Mouse (Mus musculus) ES-Bruce4 (cell line): ENCODE measurements at regions not wholly inside any gene's neighbourhood (a gene's known extent, or its start where the extent isn't known, plus 50 kb on each side); places are given as distances from the start of the nearest gene placed in this dataset.

Experiments
- H3K27ac ChIP-seq: 2 replicates; pipeline ENCODE4 v1.5.1; 2012; ENCODE audit warnings: low read length, inconsistent platforms; ENCODE audit not compliant: insufficient read depth
- H3K27me3 ChIP-seq: 2 replicates; pipeline ENCODE4 v1.6.1; 2012; ENCODE audit warnings: mild to moderate bottlenecking, low read length, inconsistent platforms; ENCODE audit not compliant: control insufficient read depth, poor library complexity, insufficient read depth, severe bottlenecking
- H3K36me3 ChIP-seq: 2 replicates; pipeline ENCODE4 v1.6.1; 2012; ENCODE audit warnings: inconsistent platforms, mild to moderate bottlenecking, low read length, moderate library complexity; ENCODE audit not compliant: control insufficient read depth, poor library complexity, insufficient read depth, severe bottlenecking
- H3K4me1 ChIP-seq: one replicate; pipeline ENCODE4 v1.8.1; 2011; ENCODE audit warnings: low read length; ENCODE audit not compliant: control insufficient read depth, insufficient read depth
- H3K4me3 ChIP-seq: 2 replicates; pipeline ENCODE4 v1.5.1; 2011; ENCODE audit warnings: low read depth, mild to moderate bottlenecking, low read length
- H3K9ac ChIP-seq: 2 replicates; pipeline ENCODE4 v1.6.1; 2012; ENCODE audit warnings: low read depth, mild to moderate bottlenecking, inconsistent platforms; ENCODE audit not compliant: poor library complexity, severe bottlenecking
- H3K9me3 ChIP-seq: replicated peaks from 2 replicates; pipeline ENCODE4 v1.6.1; 2012; ENCODE audit warnings: mild to moderate bottlenecking, low read length, inconsistent platforms; ENCODE audit not compliant: control insufficient read depth, poor library complexity, insufficient read depth, severe bottlenecking
- CTCF ChIP-seq: IDR thresholded peaks from one replicate; pipeline ENCODE4 v1.8.1; 2011; ENCODE audit warnings: low read depth, low read length
- EP300 ChIP-seq: IDR thresholded peaks from 2 replicates; pipeline ENCODE4 v1.6.1; 2011; ENCODE audit warnings: low read depth, low read length; ENCODE audit not compliant: insufficient read depth
- POLR2A ChIP-seq: IDR thresholded peaks from one replicate; pipeline ENCODE4 v1.8.1; 2011; ENCODE audit warnings: low read length; ENCODE audit not compliant: insufficient read depth

DNA sequence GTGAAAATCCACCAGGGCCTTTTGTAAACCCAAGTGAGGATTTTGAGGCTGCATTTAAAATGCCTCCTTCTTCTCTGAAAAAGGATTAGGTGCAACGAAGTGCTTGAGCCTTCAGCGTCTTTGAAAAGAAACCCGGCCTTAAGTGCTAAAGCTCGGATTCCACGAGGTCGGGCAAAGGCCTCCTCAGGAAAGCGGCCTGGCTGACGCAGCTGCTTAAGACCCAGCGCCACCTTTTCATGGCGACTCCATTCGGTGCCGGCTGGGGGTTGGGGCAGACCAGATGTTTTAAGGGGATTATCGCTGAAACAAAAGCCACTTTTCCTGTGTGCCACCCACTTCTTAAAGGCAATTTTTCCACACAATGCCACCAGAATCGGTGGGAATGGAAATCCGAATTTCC is 61.6 kb upstream of the 4932438H23Rik start:
- H3K36me3 ChIP-seq, result no peaks in the 10 kb centered on the region
- no peak overlapping the region for H3K9ac ChIP-seq
- H3K27ac ChIP-seq, result no peak overlapping the region
- no peak overlapping the region for H3K4me3 ChIP-seq
- H3K9me3 ChIP-seq, result 0 out of 2 replicates have a peak, but pooled peaks cover 2% of the 10 kb centered on the region
- no peaks in the 10 kb centered on the region for H3K4me1 ChIP-seq
- no peaks in the 10 kb centered on the region for H3K27me3 ChIP-seq
- TF ChIP-seq EP300, result no peak
- no peak for TF ChIP-seq POLR2A
- TF ChIP-seq CTCF, result no peak

DNA sequence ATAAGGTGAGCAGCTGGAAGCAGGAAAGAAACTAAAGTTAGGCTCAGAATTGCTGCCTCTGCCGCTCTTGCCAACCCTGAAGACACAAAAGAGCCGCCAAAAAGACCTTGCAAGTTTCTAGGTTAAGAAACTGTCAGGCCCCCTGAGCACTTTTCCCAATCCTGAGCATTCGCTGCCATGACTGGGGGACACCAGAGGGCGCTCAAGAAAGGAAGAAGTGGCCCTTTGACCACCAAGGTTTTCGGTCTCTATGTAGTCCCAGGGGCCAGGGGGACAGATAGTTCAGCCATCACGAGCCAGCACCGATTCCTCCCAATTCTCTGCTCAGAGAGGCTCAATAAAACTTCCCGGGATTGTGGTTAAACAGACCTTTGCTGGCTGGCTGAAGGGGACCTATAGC is 64.6 kb upstream of the Olig2 start:
- Histone ChIP-seq H3K27me3 (no peaks in the 10 kb centered on the region), H3K9me3 (0 out of 2 replicates have a peak, but pooled peaks cover 2% of the 10 kb centered on the region), H3K36me3 (no peaks in the 10 kb centered on the region), H3K4me3 (no peak overlapping the region), H3K27ac (no peak overlapping the region), H3K9ac (no peak overlapping the region), H3K4me1 (no peaks in the 10 kb centered on the region)
- TF ChIP-seq EP300 (no peak), POLR2A (no peak), CTCF (peak; percentile 65)

DNA sequence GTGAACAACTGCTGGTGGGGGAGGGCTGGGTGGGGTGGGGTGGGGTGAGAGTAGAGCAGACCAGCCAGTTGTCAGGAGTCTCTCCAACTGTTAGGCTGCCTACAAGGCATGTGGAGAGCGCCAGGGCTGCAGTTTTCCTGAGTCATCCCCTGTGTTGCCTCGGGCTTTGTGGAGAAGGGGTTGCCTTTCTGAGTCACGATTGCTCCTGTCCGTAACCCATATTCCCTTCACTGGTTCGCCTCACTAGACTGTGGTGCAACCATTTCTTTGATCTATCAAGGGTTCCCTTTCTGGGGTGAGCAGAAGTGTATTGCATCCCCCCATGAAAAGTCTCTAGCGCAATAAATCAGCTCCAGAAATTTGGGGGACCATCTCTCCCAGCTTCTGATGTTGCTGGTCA is 63.6 kb upstream of the Olig2 start:
- Histone ChIP-seq H3K9me3 (0 out of 2 replicates have a peak, but pooled peaks cover 2% of the 10 kb centered on the region), H3K4me3 (no peak overlapping the region), H3K9ac (no peak overlapping the region), H3K4me1 (no peaks in the 10 kb centered on the region), H3K36me3 (no peaks in the 10 kb centered on the region), H3K27ac (no peak overlapping the region), H3K27me3 (no peaks in the 10 kb centered on the region)
- TF ChIP-seq POLR2A, result no peak
- no peak for TF ChIP-seq CTCF
- no peak for TF ChIP-seq EP300

DNA sequence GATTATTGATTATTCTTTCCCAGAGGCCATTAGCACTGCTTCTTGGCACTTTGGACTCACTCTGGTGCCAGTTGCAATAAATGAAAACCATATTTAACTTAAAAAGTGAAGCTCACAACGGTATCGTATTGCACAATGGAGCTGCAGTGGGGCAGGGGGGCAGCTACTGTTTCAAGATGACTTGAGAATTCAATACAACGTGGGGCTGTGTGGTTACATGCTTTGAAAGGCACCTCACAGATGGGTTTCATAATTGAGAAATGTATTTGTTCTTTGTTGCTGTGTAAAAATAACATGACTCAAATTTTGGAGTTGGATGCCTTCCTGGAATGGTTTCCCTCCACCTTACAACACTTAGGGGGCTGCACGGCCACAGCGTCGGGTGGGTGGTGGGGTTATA is 62.9 kb upstream of the Olig2 start:
- TF ChIP-seq POLR2A, result no peak
- no peak overlapping the region for H3K27ac ChIP-seq
- no peak overlapping the region for H3K9ac ChIP-seq
- H3K36me3 ChIP-seq, result no peaks in the 10 kb centered on the region
- H3K4me3 ChIP-seq, result no peak overlapping the region
- no peaks in the 10 kb centered on the region for H3K4me1 ChIP-seq
- no peaks in the 10 kb centered on the region for H3K27me3 ChIP-seq
- H3K9me3 ChIP-seq, result 0 out of 2 replicates have a peak, but pooled peaks cover 2% of the 10 kb centered on the region

DNA sequence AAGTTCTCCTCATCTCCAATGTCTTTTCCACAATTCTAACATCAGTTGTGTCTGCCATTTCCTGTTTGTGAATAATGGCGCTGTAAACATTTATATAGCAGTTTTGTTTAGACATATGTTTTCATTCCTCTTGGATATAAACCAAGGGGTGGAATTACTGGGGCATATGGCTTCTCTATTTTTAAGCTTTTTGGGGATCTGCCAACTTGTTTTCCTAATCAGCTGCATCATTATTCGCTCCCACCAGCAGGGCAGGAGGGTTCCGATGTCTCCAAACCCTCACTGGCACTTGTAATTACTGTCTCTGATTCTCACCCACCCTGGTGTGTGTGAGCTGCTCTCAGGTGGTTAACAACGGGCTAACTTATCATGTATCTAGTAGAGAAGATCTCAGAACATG is 59.4 kb upstream of the Olig2 start:
- TF ChIP-seq POLR2A, result no peak
- no peak for TF ChIP-seq CTCF
- no peak for TF ChIP-seq EP300
- Histone ChIP-seq H3K9ac (no peak overlapping the region), H3K36me3 (no peaks in the 10 kb centered on the region), H3K27ac (no peak overlapping the region), H3K4me3 (no peak overlapping the region), H3K4me1 (no peaks in the 10 kb centered on the region), H3K27me3 (no peaks in the 10 kb centered on the region), H3K9me3 (no peaks in the 10 kb centered on the region; the same call in 1 of the 2 replicates)

DNA sequence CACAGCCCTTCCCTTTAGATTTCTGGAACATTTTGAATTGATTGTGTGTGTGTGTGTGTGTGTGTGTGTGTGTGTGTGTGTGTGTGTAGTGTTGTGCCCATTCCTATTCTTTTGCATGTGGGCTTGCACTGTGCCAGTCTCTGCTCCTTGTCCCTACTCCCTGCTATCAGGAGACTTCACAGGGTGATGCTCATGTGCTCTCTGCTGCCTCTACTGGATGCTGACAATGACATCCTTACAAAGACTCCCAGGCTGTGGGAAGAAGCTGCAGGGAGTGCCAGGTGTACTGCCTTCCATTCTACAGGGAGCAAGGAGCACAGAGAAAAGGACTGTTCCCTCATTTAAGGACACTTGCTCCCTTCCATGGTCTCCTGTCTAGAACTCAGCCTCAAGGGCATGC is 58.4 kb upstream of the Olig2 start:
- Histone ChIP-seq H3K9me3 (no peaks in the 10 kb centered on the region; the same call in 1 of the 2 replicates), H3K36me3 (no peaks in the 10 kb centered on the region), H3K4me1 (no peaks in the 10 kb centered on the region), H3K27ac (no peak overlapping the region), H3K4me3 (no peak overlapping the region), H3K27me3 (no peaks in the 10 kb centered on the region), H3K9ac (no peak overlapping the region)
- no peak for TF ChIP-seq POLR2A
- TF ChIP-seq CTCF, result peak; percentile 43
